Mouse (Mus musculus) myocyte (in vitro differentiated cells): ENCODE measurements around the gene Med17.
A peak's percentile ranks its signal among the peaks of the same experiment; 100 is the strongest.

ENCODE experiments used
- CEBPB ChIP-seq: IDR thresholded peaks from 2 replicates; pipeline ENCODE4 v1.6.1; 2011; ENCODE audit warnings: mild to moderate bottlenecking, moderate library complexity; ENCODE audit not compliant: poor library complexity, insufficient read depth, severe bottlenecking
- E2F4 ChIP-seq: IDR thresholded peaks from one replicate; pipeline ENCODE4 v1.6.1; 2011; ENCODE audit warnings: mild to moderate bottlenecking, control low read depth, moderate library complexity; ENCODE audit not compliant: insufficient read depth
- MAX ChIP-seq: IDR thresholded peaks from one replicate; pipeline ENCODE4 v1.6.1; 2011; ENCODE audit warnings: low read depth, mild to moderate bottlenecking, control low read depth
- MYOD1 ChIP-seq, 3 experiments: IDR thresholded peaks; one replicate each; pipeline ENCODE4 v1.6.1; 2011; ENCODE audit warnings: control low read depth in 2 of 3, low read depth in 2 of 3, mild to moderate bottlenecking in 2 of 3, moderate library complexity in 1 of 3; ENCODE audit not compliant: insufficient read length in 2 of 3, control insufficient read depth in 1 of 3
- POLR2A ChIP-seq: IDR thresholded peaks from one replicate; pipeline ENCODE4 v1.6.1; 2011; ENCODE audit warnings: low read depth, mild to moderate bottlenecking, control low read depth, moderate library complexity; ENCODE audit not compliant: insufficient read length
- POLR2AphosphoS2 ChIP-seq: IDR thresholded peaks from one replicate; pipeline ENCODE4 v1.6.1; 2011; ENCODE audit warnings: low read depth, control low read depth; ENCODE audit not compliant: insufficient read length
- REST ChIP-seq: IDR thresholded peaks from one replicate; pipeline ENCODE4 v1.6.1; 2011; ENCODE audit warnings: mild to moderate bottlenecking, control low read depth, moderate library complexity; ENCODE audit not compliant: insufficient read depth, insufficient read length
- TCF12 ChIP-seq: IDR thresholded peaks from one replicate; pipeline ENCODE4 v1.6.1; 2011; ENCODE audit warnings: mild to moderate bottlenecking, control low read depth; ENCODE audit not compliant: poor library complexity, insufficient read depth, severe bottlenecking
- TCF3 ChIP-seq: IDR thresholded peaks from one replicate; pipeline ENCODE4 v1.6.1; 2011; ENCODE audit warnings: low read depth, control low read depth; ENCODE audit not compliant: insufficient read length
- USF1 ChIP-seq: IDR thresholded peaks from one replicate; pipeline ENCODE4 v1.6.1; 2011; ENCODE audit warnings: low read depth, mild to moderate bottlenecking, control low read depth, moderate library complexity

DNA sequence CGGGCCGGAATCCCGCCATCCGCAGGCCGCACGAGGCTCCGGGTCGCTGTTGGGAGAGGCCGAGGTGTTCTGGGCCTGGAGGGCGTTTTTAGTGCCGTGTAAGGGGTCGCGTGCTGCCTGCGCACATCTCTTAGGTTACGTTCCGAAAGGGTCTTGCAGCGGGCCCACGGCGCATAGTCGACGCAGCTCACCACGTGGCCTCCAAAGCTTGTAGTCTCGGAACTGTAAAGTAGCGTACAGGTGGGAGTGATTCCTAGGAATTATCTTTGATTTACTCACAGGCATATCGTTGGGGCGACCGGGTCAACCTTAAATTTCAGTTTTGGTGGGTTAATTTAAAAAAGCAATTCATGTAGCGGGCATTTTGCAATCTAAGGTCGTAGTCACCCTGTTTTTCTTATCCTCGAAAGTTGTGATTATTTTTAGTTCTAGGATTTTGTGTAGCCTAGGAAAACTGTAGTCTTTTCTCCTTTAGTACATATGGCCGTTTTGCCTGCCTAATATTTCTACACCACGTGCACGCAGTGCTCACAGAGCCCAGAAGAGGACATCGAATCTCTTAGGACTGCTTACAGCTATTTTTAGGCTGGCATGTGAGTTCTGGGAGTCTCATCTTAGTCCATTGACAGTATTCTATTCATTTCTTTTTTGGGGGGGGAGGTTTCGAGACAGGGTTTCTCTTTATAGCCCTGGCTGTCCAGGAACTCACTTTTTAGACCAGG is 26.8 kb upstream of the Med17 start, which contains the start of gene 4931406C07Rik:
- TF ChIP-seq MYOD1 (IDR thresholded peaks at IDR 0.05; ENCODE audit: control insufficient read depth in 1 of 3, insufficient read length in 2 of 3, low read depth in 2 of 3) (no peak), POLR2A (no peak), REST (no peak), E2F4 (no peak), POLR2AphosphoS2 (no peak), TCF12 (no peak), MAX (no peak), TCF3 (no peak), CEBPB (no peak), USF1 (peak; percentile 43)
